Mouse (Mus musculus) thymus, adult 2 months (tissue): ENCODE measurements around the gene Atp2a2. TPM values are rescaled to one million over a fixed set of nuclear protein-coding genes. Genes with fewer than 3 reads are reported as not detected.

Experiments
- DNase-seq: peaks from one replicate; pipeline ENCODE4 v3.0.0; 2021
- H3K27ac ChIP-seq: fragments of 200-500 bp; 2 replicates; pipeline ENCODE4 v1.5.1; 2012; ENCODE audit warnings: low read length, control low read depth; ENCODE audit not compliant: control insufficient read depth, insufficient read depth
- H3K27me3 ChIP-seq: fragments of 200-500 bp; 2 replicates; pipeline ENCODE4 v1.6.1; 2012; ENCODE audit warnings: mild to moderate bottlenecking, low read length, moderate library complexity, mixed read lengths; ENCODE audit not compliant: control insufficient read depth, insufficient read depth
- H3K36me3 ChIP-seq: fragments of 200-500 bp; 2 replicates; pipeline ENCODE4 v1.6.1; 2012; ENCODE audit warnings: mild to moderate bottlenecking, low read length, moderate library complexity; ENCODE audit not compliant: control insufficient read depth, insufficient read depth
- H3K4me1 ChIP-seq: fragments of 200-500 bp; replicated peaks from 2 replicates; pipeline ENCODE4 v1.6.1; 2012; ENCODE audit warnings: low read length; ENCODE audit not compliant: control insufficient read depth, insufficient read depth
- H3K4me3 ChIP-seq: fragments of 200-500 bp; 2 replicates; pipeline ENCODE4 v1.5.1; 2012; ENCODE audit warnings: mild to moderate bottlenecking, low read length, control low read depth, moderate library complexity; ENCODE audit not compliant: control insufficient read depth, insufficient read depth
- CTCF ChIP-seq: fragments of 200-500 bp; IDR thresholded peaks from 2 replicates; pipeline ENCODE4 v1.5.1; 2012; ENCODE audit warnings: mild to moderate bottlenecking, control low read depth, low read length, moderate library complexity, borderline replicate concordance; ENCODE audit not compliant: control insufficient read depth, poor library complexity, insufficient read depth; ENCODE audit errors: extremely low read depth
- POLR2A ChIP-seq: fragments of 200-500 bp; IDR thresholded peaks from 2 replicates; pipeline ENCODE4 v1.6.1; 2012; ENCODE audit warnings: mild to moderate bottlenecking, low read length, control low read depth, moderate library complexity; ENCODE audit not compliant: control insufficient read depth, poor library complexity, insufficient read depth; ENCODE audit errors: extremely low read depth
- WGBS: fragments of 180-500 bp; shearing (Covaris S2); methylation state at CpG from one replicate; pipeline ENCODE4 v1.1.7; 2018; 5-methylcytosine and 5-hydroxymethylcytosine counted together
- polyA plus RNA-seq: library from polyadenylated mRNA; depleted of rRNA; stranded (reverse); fragments of >200 nt; gene quantifications from 2 replicates; pipeline ENCODE4 v1.2.3, GENCODE M21; 2012

Gene Atp2a2
- polyA plus RNA-seq, 1 experiment, result 175 TPM

GRCm38 (mm10) chr5:122439400-122440094 is 62.5 kb downstream of the Atp2a2 start:
- WGBS, result 95% methylated on average over 19 of the region's 19 CpGs
- Histone ChIP-seq H3K4me1 (no peaks in the 10 kb centered on the region), H3K4me3 (no peak overlapping the region), H3K27ac (no peak overlapping the region), H3K36me3 (peaks cover 99% of the 10 kb centered on the region), H3K27me3 (no peaks in the 10 kb centered on the region)
- TF ChIP-seq CTCF (no peak), POLR2A (no peak)
- no peak for DNase-seq

GRCm38 (mm10) chr5:122434541-122434940 is 67.5 kb downstream of the Atp2a2 start:
- no peak for DNase-seq
- H3K4me1 ChIP-seq, result no peaks in the 10 kb centered on the region
- H3K27ac ChIP-seq, result no peak overlapping the region
- no peak for TF ChIP-seq CTCF
- TF ChIP-seq POLR2A, result no peak
- no peaks in the 10 kb centered on the region for H3K27me3 ChIP-seq
- H3K4me3 ChIP-seq, result no peak overlapping the region
- peaks cover 99% of the 10 kb centered on the region for H3K36me3 ChIP-seq
- 94% methylated on average over 4 of the region's 4 CpGs for WGBS

GRCm38 (mm10) chr5:122431221-122431620 is 70.8 kb downstream of the Atp2a2 start:
- Histone ChIP-seq H3K27ac (no peak overlapping the region), H3K4me1 (no peaks in the 10 kb centered on the region), H3K4me3 (no peak overlapping the region), H3K36me3 (peaks cover 82% of the 10 kb centered on the region), H3K27me3 (no peaks in the 10 kb centered on the region)
- TF ChIP-seq CTCF, result no peak
- no peak for TF ChIP-seq POLR2A
- 98% methylated on average over 8 of the region's 8 CpGs for WGBS
- DNase-seq, result no peak

- Histone ChIP-seq H3K36me3 (peaks cover 72% of the 10 kb centered on the region), H3K27me3 (no peaks in the 10 kb centered on the region)
- WGBS, result 85% methylated on average over 4 of the region's 4 CpGs
Observed at GRCm38 (mm10) chr5:122430036-122430775, 71.8 kb downstream of the Atp2a2 start.

GRCm38 (mm10) chr5:122425550-122425949 is 76.5 kb downstream of the Atp2a2 start:
- Histone ChIP-seq H3K4me3 (no peak overlapping the region), H3K27me3 (no peaks in the 10 kb centered on the region), H3K27ac (no peak overlapping the region), H3K4me1 (peaks cover 13% of the 10 kb centered on the region), H3K36me3 (peaks cover 26% of the 10 kb centered on the region)
- TF ChIP-seq POLR2A (no peak), CTCF (no peak)
- WGBS, result 97% methylated on average over 2 of the region's 2 CpGs
- DNase-seq, result no peak

More at GRCm38 (mm10) chr5:122430036-122430775, 71.8 kb downstream of the Atp2a2 start:
- Histone ChIP-seq H3K27ac (no peak overlapping the region), H3K4me1 (no peaks in the 10 kb centered on the region), H3K4me3 (no peak overlapping the region)
- no peak for DNase-seq
- TF ChIP-seq CTCF (no peak), POLR2A (no peak)

GRCm38 (mm10) chr5:122423083-122423482 is 78.9 kb downstream of the Atp2a2 start:
- 10% methylated on average over 15 of the region's 15 CpGs for WGBS
- no peak for TF ChIP-seq CTCF
- no peak for TF ChIP-seq POLR2A

More at GRCm38 (mm10) chr5:122423083-122423482, 78.9 kb downstream of the Atp2a2 start:
- Histone ChIP-seq H3K36me3 (peaks cover 2% of the 10 kb centered on the region), H3K4me3 (peak overlapping the region; percentile 88), H3K27ac (no peak overlapping the region), H3K4me1 (peaks cover 13% of the 10 kb centered on the region), H3K27me3 (no peaks in the 10 kb centered on the region)
- no peak for DNase-seq
